Mouse (Mus musculus): ENCODE measurements at regions not wholly inside any gene's neighbourhood (a gene's known extent, or its start where the extent isn't known, plus 50 kb on each side); places are given as distances from the start of the nearest gene placed in this dataset.
A peak's percentile ranks its signal among the peaks of the same experiment; 100 is the strongest.

GRCm38 (mm10) chr15:102776218-102776850 lies 54.4 kb upstream of the Calcoco1 start:
- Histone ChIP-seq H3ac (ENCODE audit: control insufficient read depth, insufficient read length, low read depth) (no peak overlapping the region), H3K27me3 (ENCODE audit: control insufficient read depth, insufficient read depth, insufficient read length) (no peaks in the 10 kb centered on the region), H3K79me2 (ENCODE audit: control insufficient read depth, insufficient read depth) (no peaks in the 10 kb centered on the region), H3K4me3 (ENCODE audit: insufficient read depth, poor library complexity, severe bottlenecking) (no peak overlapping the region), H3K79me3 (ENCODE audit: low read depth) (no peaks in the 10 kb centered on the region), H3K36me3 (ENCODE audit: control insufficient read depth, insufficient read depth) (no peaks in the 10 kb centered on the region)
- TF ChIP-seq FOSL1 (IDR thresholded peaks at IDR 0.05; ENCODE audit: insufficient read depth, low read length, poor library complexity, severe bottlenecking) = no peak
- TF ChIP-seq MAX (IDR thresholded peaks at IDR 0.05) = peak; percentile 58
- TF ChIP-seq CTCF (IDR thresholded peaks at IDR 0.05; ENCODE audit: control insufficient read depth, insufficient read depth, insufficient read length) = no peak
- TF ChIP-seq CEBPB (IDR thresholded peaks at IDR 0.05; ENCODE audit: low read depth) = no peak
- no peak for TF ChIP-seq MYOG (IDR thresholded peaks at IDR 0.05; ENCODE audit: control insufficient read depth, extremely low read depth, insufficient read length)
- peak; percentile 96 for TF ChIP-seq MYOD1 (IDR thresholded peaks at IDR 0.05; ENCODE audit: control insufficient read depth, insufficient read length, low read depth)
- no peak for TF ChIP-seq USF1 (IDR thresholded peaks at IDR 0.05; ENCODE audit: low read depth)

- no peak overlapping the region for H3ac ChIP-seq (ENCODE audit: control insufficient read depth, insufficient read length, low read depth)
- no peaks in the 10 kb centered on the region for H3K36me3 ChIP-seq (ENCODE audit: control insufficient read depth, insufficient read depth)
- no peaks in the 10 kb centered on the region for H3K79me2 ChIP-seq (ENCODE audit: control insufficient read depth, insufficient read depth)
- TF ChIP-seq MYOG (IDR thresholded peaks at IDR 0.05; ENCODE audit: control insufficient read depth, extremely low read depth, insufficient read length) = no peak
- TF ChIP-seq CTCF (IDR thresholded peaks at IDR 0.05; ENCODE audit: control insufficient read depth, insufficient read depth, insufficient read length) = no peak
- TF ChIP-seq FOSL1 (IDR thresholded peaks at IDR 0.05; ENCODE audit: insufficient read depth, low read length, poor library complexity, severe bottlenecking) = no peak
- no peak for TF ChIP-seq CEBPB (IDR thresholded peaks at IDR 0.05; ENCODE audit: low read depth)
- no peak for TF ChIP-seq USF1 (IDR thresholded peaks at IDR 0.05; ENCODE audit: low read depth)
- TF ChIP-seq MAX (IDR thresholded peaks at IDR 0.05) = no peak
- no peak for TF ChIP-seq MYOD1 (IDR thresholded peaks at IDR 0.05; ENCODE audit: control insufficient read depth, insufficient read length, low read depth)
- H3K79me3 ChIP-seq (ENCODE audit: low read depth) = no peaks in the 10 kb centered on the region
- no peaks in the 10 kb centered on the region for H3K27me3 ChIP-seq (ENCODE audit: control insufficient read depth, insufficient read depth, insufficient read length)
- H3K4me3 ChIP-seq (ENCODE audit: insufficient read depth, poor library complexity, severe bottlenecking) = no peak overlapping the region
These were observed 58.6 kb upstream of the Calcoco1 start for GRCm38 (mm10) chr15:102780626-102781025.

- Histone ChIP-seq H3K36me3 (ENCODE audit: control insufficient read depth, insufficient read depth) (no peaks in the 10 kb centered on the region), H3K27me3 (ENCODE audit: control insufficient read depth, insufficient read depth, insufficient read length) (peaks cover 4% of the 10 kb centered on the region), H3ac (ENCODE audit: control insufficient read depth, insufficient read length, low read depth) (no peak overlapping the region), H3K79me3 (ENCODE audit: low read depth) (no peaks in the 10 kb centered on the region), H3K79me2 (ENCODE audit: control insufficient read depth, insufficient read depth) (no peaks in the 10 kb centered on the region), H3K4me3 (ENCODE audit: insufficient read depth, poor library complexity, severe bottlenecking) (no peak overlapping the region)
- TF ChIP-seq CEBPB (IDR thresholded peaks at IDR 0.05; ENCODE audit: low read depth) (no peak), CTCF (IDR thresholded peaks at IDR 0.05; ENCODE audit: control insufficient read depth, insufficient read depth, insufficient read length) (no peak), MAX (IDR thresholded peaks at IDR 0.05) (no peak), FOSL1 (IDR thresholded peaks at IDR 0.05; ENCODE audit: insufficient read depth, low read length, poor library complexity, severe bottlenecking) (no peak), USF1 (IDR thresholded peaks at IDR 0.05; ENCODE audit: low read depth) (no peak), MYOG (IDR thresholded peaks at IDR 0.05; ENCODE audit: control insufficient read depth, extremely low read depth, insufficient read length) (no peak), MYOD1 (IDR thresholded peaks at IDR 0.05; ENCODE audit: control insufficient read depth, insufficient read length, low read depth) (no peak)
These were observed 61.2 kb upstream of the Calcoco1 start for GRCm38 (mm10) chr15:102782988-102783799.

GRCm38 (mm10) chr15:102785055-102785820 lies 63.3 kb upstream of the Calcoco1 start:
- H3ac ChIP-seq (ENCODE audit: control insufficient read depth, insufficient read length, low read depth) = no peak overlapping the region
- H3K79me2 ChIP-seq (ENCODE audit: control insufficient read depth, insufficient read depth) = no peaks in the 10 kb centered on the region
- no peak overlapping the region for H3K4me3 ChIP-seq (ENCODE audit: insufficient read depth, poor library complexity, severe bottlenecking)
- H3K36me3 ChIP-seq (ENCODE audit: control insufficient read depth, insufficient read depth) = no peaks in the 10 kb centered on the region
- TF ChIP-seq CTCF (IDR thresholded peaks at IDR 0.05; ENCODE audit: control insufficient read depth, insufficient read depth, insufficient read length) (peak; percentile 49), MAX (IDR thresholded peaks at IDR 0.05) (no peak)
- H3K27me3 ChIP-seq (ENCODE audit: control insufficient read depth, insufficient read depth, insufficient read length) = peaks cover 11% of the 10 kb centered on the region
- no peaks in the 10 kb centered on the region for H3K79me3 ChIP-seq (ENCODE audit: low read depth)

- H3ac ChIP-seq (ENCODE audit: control insufficient read depth, insufficient read length, low read depth) = no peak overlapping the region
- H3K4me3 ChIP-seq (ENCODE audit: insufficient read depth, poor library complexity, severe bottlenecking) = no peak overlapping the region
- no peaks in the 10 kb centered on the region for H3K79me3 ChIP-seq (ENCODE audit: low read depth)
- no peaks in the 10 kb centered on the region for H3K36me3 ChIP-seq (ENCODE audit: control insufficient read depth, insufficient read depth)
- peaks cover 11% of the 10 kb centered on the region for H3K27me3 ChIP-seq (ENCODE audit: control insufficient read depth, insufficient read depth, insufficient read length)
- TF ChIP-seq MYOD1 (IDR thresholded peaks at IDR 0.05; ENCODE audit: control insufficient read depth, insufficient read length, low read depth) (no peak), FOSL1 (IDR thresholded peaks at IDR 0.05; ENCODE audit: insufficient read depth, low read length, poor library complexity, severe bottlenecking) (no peak), CTCF (IDR thresholded peaks at IDR 0.05; ENCODE audit: control insufficient read depth, insufficient read depth, insufficient read length) (no peak), MAX (IDR thresholded peaks at IDR 0.05) (no peak), USF1 (IDR thresholded peaks at IDR 0.05; ENCODE audit: low read depth) (no peak), CEBPB (IDR thresholded peaks at IDR 0.05; ENCODE audit: low read depth) (no peak), MYOG (IDR thresholded peaks at IDR 0.05; ENCODE audit: control insufficient read depth, extremely low read depth, insufficient read length) (no peak)
- no peaks in the 10 kb centered on the region for H3K79me2 ChIP-seq (ENCODE audit: control insufficient read depth, insufficient read depth)
These were observed 67.0 kb upstream of the Calcoco1 start for GRCm38 (mm10) chr15:102788846-102789518.
